Mouse (Mus musculus): ENCODE data around the gene 0610010K14Rik. TPM values are rescaled to one million over a fixed set of nuclear protein-coding genes. Genes with fewer than 3 reads are reported as not detected.

The 0610010K14Rik gene
- total and polyA plus RNA-seq, 2 experiments: 6.5 to 34.0 TPM

DNA sequence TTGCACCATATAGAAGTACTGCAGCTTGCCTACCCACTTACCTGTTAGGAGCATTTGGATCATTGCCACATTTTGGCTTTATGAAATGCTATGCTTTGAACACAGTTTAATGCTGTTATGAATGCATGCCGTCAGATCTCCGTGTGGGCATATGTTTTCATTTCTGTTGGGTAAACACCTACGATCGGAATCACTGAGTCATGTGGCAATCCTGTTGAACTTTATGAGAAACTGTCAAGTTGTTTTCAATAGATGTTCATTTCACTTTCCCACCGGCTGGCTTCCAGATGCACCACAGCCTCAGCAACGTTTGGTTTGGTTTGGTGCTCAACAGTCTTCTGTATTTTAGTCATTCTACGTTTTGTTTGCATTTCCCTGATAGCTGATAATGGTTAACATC lies 33.9 kb upstream of the 0610010K14Rik start:
- Histone ChIP-seq H3K79me2 (ENCODE audit: control insufficient read depth, insufficient read depth, low read length) (no peaks in the 10 kb centered on the region), H3K4me1 (ENCODE audit: control insufficient read depth, insufficient read depth, low read length) (no peaks in the 10 kb centered on the region), H3K27ac (replicated peaks; ENCODE audit: insufficient read depth, low read depth, low read length) (no peak overlapping the region), H3K27me3 (ENCODE audit: control insufficient read depth, insufficient read depth, low read length) (no peaks in the 10 kb centered on the region), H3K36me3 (ENCODE audit: control insufficient read depth, insufficient read depth, low read length) (no peaks in the 10 kb centered on the region), H3K9ac (ENCODE audit: low read depth, low read length) (no peak overlapping the region), H3K4me3 (ENCODE audit: insufficient read depth, low read depth, low read length) (no peak overlapping the region)
- no peak for TF ChIP-seq POLR2A (IDR thresholded peaks at IDR 0.05; ENCODE audit: extremely low read depth, insufficient read depth, low read length)
- no peak for TF ChIP-seq CTCF (IDR thresholded peaks at IDR 0.05; ENCODE audit: low read depth, low read length)
- no peak for DNase-seq (ENCODE audit: extremely low read depth, low read depth, low spot score)
- 74% methylated on average over 7 of the region's 7 CpGs for WGBS

DNA sequence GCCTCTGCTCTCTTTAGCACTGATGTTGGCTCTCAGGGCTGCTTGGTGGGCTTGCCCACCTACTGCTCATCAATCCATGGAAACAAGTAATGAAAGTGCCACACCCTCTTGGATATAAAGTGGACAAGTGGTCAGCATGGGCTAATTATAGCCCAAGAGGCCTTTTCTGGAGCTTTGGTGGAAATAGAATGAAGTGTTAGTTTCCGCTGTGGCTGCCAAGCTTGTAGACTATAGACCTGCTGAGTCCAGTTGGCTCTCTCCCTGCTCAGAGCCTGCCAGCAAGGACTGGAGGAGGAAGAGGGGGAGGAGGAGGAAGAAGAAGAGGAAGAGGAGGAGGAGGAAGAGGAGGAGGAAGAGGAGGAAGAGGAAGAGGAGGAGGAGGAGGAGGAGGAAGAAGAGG lies 28.7 kb upstream of the 0610010K14Rik start:
- no peak overlapping the region for H3K4me3 ChIP-seq (ENCODE audit: insufficient read depth, low read depth, low read length)
- H3K27ac ChIP-seq (replicated peaks; ENCODE audit: insufficient read depth, low read depth, low read length): no peak overlapping the region
- H3K36me3 ChIP-seq (ENCODE audit: control insufficient read depth, insufficient read depth, low read length): no peaks in the 10 kb centered on the region
- TF ChIP-seq CTCF (IDR thresholded peaks at IDR 0.05; ENCODE audit: low read depth, low read length) (no peak), POLR2A (IDR thresholded peaks at IDR 0.05; ENCODE audit: extremely low read depth, insufficient read depth, low read length) (no peak)
- H3K9ac ChIP-seq (ENCODE audit: low read depth, low read length): no peak overlapping the region
- no peak for DNase-seq (ENCODE audit: extremely low read depth, low read depth, low spot score)
- no peaks in the 10 kb centered on the region for H3K4me1 ChIP-seq (ENCODE audit: control insufficient read depth, insufficient read depth, low read length)
- WGBS: 72% methylated on average over 1 of the region's 1 CpGs
- no peaks in the 10 kb centered on the region for H3K27me3 ChIP-seq (ENCODE audit: control insufficient read depth, insufficient read depth, low read length)
- no peaks in the 10 kb centered on the region for H3K79me2 ChIP-seq (ENCODE audit: control insufficient read depth, insufficient read depth, low read length)

DNA sequence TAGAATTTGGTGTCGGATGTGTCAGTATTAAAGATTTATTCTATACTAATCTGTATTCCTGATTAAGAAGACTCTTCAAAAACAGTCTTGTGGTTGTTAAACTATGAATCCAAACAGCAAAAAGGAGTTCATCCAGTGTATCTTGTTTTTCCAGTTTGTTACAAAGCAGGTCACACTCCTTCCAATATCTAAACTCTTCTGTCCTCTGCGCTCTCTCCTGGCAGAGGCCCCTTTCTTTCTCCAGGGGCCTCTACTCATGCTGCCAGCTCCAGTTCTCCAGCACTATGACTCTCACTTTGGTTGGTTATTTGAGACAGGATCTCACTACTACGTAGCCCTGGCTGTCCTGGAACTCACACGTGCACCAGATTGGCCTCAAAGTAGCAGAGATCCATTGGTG lies 28.1 kb upstream of the 0610010K14Rik start:
- H3K27ac ChIP-seq (replicated peaks; ENCODE audit: insufficient read depth, low read depth, low read length): no peak overlapping the region
- 78% methylated on average over 4 of the region's 4 CpGs for WGBS

DNA sequence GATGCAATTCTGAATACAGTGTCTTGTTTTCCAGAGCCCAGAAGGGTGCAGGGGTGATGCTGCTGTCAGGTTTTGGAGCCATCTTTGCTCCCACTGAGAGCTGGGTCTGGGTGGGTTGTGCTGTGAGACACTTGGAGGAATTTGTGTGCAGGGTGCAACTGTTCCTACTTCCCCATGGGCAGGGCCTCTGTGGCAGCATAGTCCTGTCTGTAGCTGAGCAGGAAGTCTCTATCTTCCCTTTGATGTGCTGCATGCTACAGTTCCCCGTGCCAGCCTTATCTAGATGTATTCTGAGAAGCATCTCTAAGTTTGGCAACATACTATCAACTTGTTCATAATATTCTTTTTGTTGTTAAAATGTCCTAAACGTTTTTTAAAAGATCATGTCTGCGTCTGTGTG lies 27.5 kb upstream of the 0610010K14Rik start:
- 47% methylated on average over 3 of the region's 3 CpGs for WGBS
- no peak for TF ChIP-seq POLR2A (IDR thresholded peaks at IDR 0.05; ENCODE audit: extremely low read depth, insufficient read depth, low read length)
- TF ChIP-seq CTCF (IDR thresholded peaks at IDR 0.05; ENCODE audit: low read depth, low read length): no peak
- H3K27me3 ChIP-seq (ENCODE audit: control insufficient read depth, insufficient read depth, low read length): no peaks in the 10 kb centered on the region

More for the DNA sequence above, 28.1 kb upstream of the 0610010K14Rik start:
- H3K4me3 ChIP-seq (ENCODE audit: insufficient read depth, low read depth, low read length): no peak overlapping the region
- no peaks in the 10 kb centered on the region for H3K27me3 ChIP-seq (ENCODE audit: control insufficient read depth, insufficient read depth, low read length)
- TF ChIP-seq POLR2A (IDR thresholded peaks at IDR 0.05; ENCODE audit: extremely low read depth, insufficient read depth, low read length) (no peak), CTCF (IDR thresholded peaks at IDR 0.05; ENCODE audit: low read depth, low read length) (no peak)
- no peak overlapping the region for H3K9ac ChIP-seq (ENCODE audit: low read depth, low read length)
- no peaks in the 10 kb centered on the region for H3K36me3 ChIP-seq (ENCODE audit: control insufficient read depth, insufficient read depth, low read length)
- H3K79me2 ChIP-seq (ENCODE audit: control insufficient read depth, insufficient read depth, low read length): no peaks in the 10 kb centered on the region
- H3K4me1 ChIP-seq (ENCODE audit: control insufficient read depth, insufficient read depth, low read length): no peaks in the 10 kb centered on the region
- DNase-seq (ENCODE audit: extremely low read depth, low read depth, low spot score): no peak

DNA sequence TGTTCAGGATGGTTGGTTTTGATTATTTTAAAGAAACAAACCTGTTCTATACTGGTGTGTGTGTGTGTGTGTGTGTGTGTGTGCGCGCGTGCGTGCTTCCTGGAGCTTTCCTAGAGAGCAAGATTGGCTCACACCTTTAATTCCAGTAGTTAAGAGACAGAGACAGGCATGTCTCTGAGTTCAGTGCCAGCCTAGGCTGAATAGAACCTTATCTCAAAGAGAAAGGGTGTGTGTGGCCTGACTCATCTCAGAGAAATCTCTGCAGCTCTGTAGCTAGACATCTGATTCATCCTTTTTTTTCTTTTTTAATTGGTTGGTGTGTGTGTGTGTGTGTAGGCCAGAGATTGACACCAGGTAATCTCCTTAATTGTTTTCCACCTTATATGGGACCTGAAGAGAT lies 21.3 kb upstream of the 0610010K14Rik start:
- Histone ChIP-seq H3K36me3 (ENCODE audit: control insufficient read depth, insufficient read depth, low read length) (no peaks in the 10 kb centered on the region), H3K27me3 (ENCODE audit: control insufficient read depth, insufficient read depth, low read length) (peaks cover 6% of the 10 kb centered on the region; the same call in 1 of the 2 replicates), H3K27ac (replicated peaks; ENCODE audit: insufficient read depth, low read depth, low read length) (no peak overlapping the region), H3K4me3 (ENCODE audit: insufficient read depth, low read depth, low read length) (no peak overlapping the region), H3K79me2 (ENCODE audit: control insufficient read depth, insufficient read depth, low read length) (no peaks in the 10 kb centered on the region), H3K4me1 (ENCODE audit: control insufficient read depth, insufficient read depth, low read length) (no peaks in the 10 kb centered on the region), H3K9ac (ENCODE audit: low read depth, low read length) (no peak overlapping the region)
- TF ChIP-seq CTCF (IDR thresholded peaks at IDR 0.05; ENCODE audit: low read depth, low read length): no peak
- no peak for TF ChIP-seq POLR2A (IDR thresholded peaks at IDR 0.05; ENCODE audit: extremely low read depth, insufficient read depth, low read length)
- no peak for DNase-seq (ENCODE audit: extremely low read depth, low read depth, low spot score)
- WGBS: 96% methylated on average over 4 of the region's 4 CpGs

More for the DNA sequence above, 27.5 kb upstream of the 0610010K14Rik start:
- Histone ChIP-seq H3K36me3 (ENCODE audit: control insufficient read depth, insufficient read depth, low read length) (no peaks in the 10 kb centered on the region), H3K4me3 (ENCODE audit: insufficient read depth, low read depth, low read length) (no peak overlapping the region), H3K9ac (ENCODE audit: low read depth, low read length) (no peak overlapping the region), H3K27ac (replicated peaks; ENCODE audit: insufficient read depth, low read depth, low read length) (no peak overlapping the region), H3K79me2 (ENCODE audit: control insufficient read depth, insufficient read depth, low read length) (no peaks in the 10 kb centered on the region), H3K4me1 (ENCODE audit: control insufficient read depth, insufficient read depth, low read length) (no peaks in the 10 kb centered on the region)
- DNase-seq (ENCODE audit: extremely low read depth, low read depth, low spot score): no peak

DNA sequence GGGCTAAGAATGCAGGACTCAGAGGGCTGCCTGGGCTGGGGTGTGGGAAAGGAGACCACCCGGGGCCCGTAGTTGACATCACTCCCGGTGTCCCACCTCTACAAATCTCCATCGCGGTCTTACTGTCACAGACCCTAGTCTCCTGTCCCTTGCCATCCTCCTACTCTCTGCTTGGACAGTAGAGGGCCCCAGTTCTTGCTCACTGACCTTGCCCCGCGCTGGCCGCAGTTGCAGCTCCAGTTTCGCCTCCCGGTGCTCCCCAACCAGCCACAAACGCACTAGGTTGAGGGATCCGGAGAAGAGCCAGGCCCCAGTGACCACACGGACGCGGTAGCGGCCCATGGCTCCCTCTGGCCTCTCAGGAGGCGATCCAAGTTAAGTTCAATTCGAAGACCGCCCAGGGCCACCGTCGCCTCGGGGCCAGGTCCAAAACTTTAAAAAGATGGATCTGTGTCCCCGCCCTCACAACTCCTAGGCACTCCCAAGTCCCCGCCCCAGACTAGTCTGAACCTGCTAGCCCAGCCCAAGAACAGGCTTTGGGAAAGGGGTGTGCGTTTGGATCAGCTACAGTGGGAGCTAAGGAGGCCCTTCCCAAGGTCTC lies 17.3 kb upstream of the 0610010K14Rik start, which contains the start of gene Alox12:
Gene Alox12 (minus strand): TSS at position 423 of the 601 bp plus-strand sequence.
- peak; percentile 71 for TF ChIP-seq CTCF (IDR thresholded peaks at IDR 0.05; ENCODE audit: low read depth, low read length)
- no peak for TF ChIP-seq POLR2A (IDR thresholded peaks at IDR 0.05; ENCODE audit: extremely low read depth, insufficient read depth, low read length)
- Histone ChIP-seq H3K27ac (replicated peaks; ENCODE audit: insufficient read depth, low read depth, low read length) (no peak within 1 kb of the TSS), H3K9ac (ENCODE audit: low read depth, low read length) (peak within 1 kb of the TSS; percentile 4; the same call in 1 of the 2 replicates), H3K4me1 (ENCODE audit: control insufficient read depth, insufficient read depth, low read length) (no peaks in the 10 kb centered on the region), H3K36me3 (ENCODE audit: control insufficient read depth, insufficient read depth, low read length) (no peaks in the 10 kb centered on the region), H3K79me2 (ENCODE audit: control insufficient read depth, insufficient read depth, low read length) (no peaks in the 10 kb centered on the region), H3K27me3 (ENCODE audit: control insufficient read depth, insufficient read depth, low read length) (peaks cover 6% of the 10 kb centered on the region; the same call in 1 of the 2 replicates), H3K4me3 (ENCODE audit: insufficient read depth, low read depth, low read length) (peak within 1 kb of the TSS; percentile 50; the same call in 1 of the 2 replicates)
- DNase-seq (ENCODE audit: extremely low read depth, low read depth, low spot score): peak; percentile 26
- WGBS: 4% methylated on average over 25 of the region's 25 CpGs

Data from liver, adult 2 months (tissue).